Mouse (Mus musculus): ENCODE results near the gene Nbea.

Nbea gene

DNA sequence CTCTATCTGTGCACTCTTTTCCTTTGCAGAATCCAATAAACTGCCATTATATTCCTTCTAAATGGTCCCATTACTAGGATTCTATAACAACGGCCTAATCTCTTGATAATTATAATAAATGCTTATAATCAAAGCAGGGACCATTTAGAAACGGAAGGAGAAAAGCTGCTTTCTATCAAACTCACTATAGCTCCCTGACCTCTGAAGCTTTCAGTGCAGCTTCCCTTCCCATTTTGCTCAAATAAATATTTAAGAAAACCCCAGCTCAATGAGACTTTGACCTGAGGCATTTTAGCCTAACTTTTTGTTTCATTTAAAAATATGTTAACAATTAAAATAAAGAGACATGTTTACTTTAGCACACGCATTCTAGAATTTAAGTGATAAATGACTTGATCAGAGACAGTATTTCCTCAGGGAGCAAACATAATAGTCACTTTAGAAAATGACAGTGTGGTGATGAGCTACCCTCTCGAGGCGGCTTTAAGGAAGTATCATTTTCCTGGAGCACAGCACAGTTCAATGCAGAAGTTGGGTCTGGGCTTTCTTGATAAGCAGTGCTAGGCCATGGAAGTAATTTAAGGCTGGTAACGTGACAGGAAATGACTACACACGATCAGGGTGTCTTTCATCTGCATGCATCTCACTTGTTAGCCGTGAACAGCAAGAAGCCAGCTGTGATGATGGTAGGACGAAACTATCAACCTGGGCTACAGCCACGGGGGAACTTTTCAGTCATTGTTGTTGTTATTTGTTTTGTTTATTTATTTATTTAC, 354.8 kb downstream of the Nbea start:
- DNase-seq (ENCODE audit: low spot score): no peak

DNA sequence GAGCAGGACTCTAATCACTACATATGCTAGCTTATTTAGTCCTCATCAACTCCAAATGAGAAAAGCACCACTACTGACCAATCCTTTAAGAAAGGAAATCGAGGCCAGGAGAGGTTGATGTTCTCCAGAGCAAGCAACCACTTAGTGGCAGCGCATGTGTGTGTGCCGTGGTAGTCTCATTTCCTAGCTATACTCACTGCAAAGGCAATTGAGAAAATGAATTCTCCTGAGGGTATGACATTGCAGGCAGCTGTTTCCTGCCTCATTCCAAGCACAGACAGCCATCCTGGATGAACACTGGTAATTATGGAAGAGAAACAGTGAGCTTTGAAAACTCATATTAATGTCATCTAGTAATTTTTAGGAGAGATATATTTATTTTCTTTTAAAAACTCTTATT, 358.6 kb downstream of the Nbea start:
- DNase-seq (ENCODE audit: low spot score): no peak

DNA sequence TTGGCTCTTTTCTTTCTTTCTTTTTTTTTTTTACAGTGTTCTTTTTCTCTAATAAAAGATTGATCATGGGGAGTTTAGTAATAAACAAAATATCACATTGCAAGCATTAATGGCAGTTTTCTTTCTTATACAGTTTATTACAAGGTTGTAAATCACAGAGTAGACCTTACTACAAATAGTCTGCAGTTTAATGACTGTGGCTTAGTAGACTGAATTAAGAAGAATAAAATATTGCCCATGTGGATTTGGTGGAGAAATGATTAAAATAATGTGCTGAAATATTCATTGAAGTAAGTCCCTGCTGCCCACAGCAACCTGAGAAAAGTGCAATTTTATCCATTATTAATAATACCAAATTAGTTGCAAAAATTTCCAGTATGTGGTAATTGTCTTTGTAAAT, 363.9 kb downstream of the Nbea start:
- DNase-seq (ENCODE audit: low spot score): no peak

DNA sequence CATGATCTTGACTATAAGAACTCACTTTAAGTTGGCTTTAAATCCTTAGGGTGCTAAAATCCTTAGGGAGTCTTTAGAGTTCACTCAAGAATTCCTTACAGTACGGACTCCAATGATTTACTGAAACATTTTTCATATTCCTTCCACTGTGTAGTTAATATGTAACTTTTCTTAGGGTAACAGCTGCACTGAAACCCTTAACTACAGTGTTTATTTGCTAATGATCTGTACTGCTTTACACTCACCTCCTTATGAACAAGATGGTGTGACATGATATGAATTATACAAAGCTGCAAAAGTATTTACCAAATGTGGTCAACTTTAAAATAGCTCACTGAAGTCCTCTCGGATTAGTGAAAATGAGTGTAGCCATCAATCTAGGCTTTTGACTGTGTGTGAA, 365.4 kb downstream of the Nbea start:
- DNase-seq (ENCODE audit: low spot score): no peak

DNA sequence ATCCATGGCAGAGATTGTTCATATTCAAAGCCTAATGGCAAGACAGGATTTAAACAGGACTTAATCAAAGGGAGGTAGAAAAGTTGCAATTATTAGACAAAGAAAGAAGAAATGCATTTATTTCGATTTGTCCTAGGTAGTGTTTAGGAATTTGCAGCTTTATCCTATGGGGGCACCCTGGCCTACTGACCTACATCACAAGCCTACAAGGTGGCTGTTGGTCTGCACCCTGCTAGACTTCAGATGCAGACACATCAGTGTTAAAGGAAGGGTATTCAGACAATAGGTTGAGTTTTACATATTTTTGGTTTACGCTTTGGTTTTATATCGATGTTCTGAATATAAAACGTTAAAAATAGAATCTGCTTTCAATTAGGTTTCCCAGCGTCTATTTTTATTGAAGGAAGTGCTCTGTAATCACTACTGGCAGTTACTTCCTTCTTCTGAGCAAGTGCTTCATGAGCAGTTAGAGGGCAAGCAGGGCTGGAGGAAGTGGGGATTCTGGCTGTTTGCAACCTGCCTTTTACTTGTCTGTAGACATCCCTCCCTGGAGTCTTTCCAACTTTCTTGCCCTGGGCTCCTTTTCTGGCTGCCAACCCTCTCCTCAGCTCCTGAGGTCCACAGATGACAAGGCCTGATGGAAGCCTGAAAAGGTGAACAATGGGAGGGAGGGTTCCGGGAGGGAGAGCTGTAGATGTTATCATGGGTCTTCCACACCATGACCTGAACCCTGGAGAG, 366.7 kb downstream of the Nbea start:
- no peak for DNase-seq (ENCODE audit: low spot score)

DNA sequence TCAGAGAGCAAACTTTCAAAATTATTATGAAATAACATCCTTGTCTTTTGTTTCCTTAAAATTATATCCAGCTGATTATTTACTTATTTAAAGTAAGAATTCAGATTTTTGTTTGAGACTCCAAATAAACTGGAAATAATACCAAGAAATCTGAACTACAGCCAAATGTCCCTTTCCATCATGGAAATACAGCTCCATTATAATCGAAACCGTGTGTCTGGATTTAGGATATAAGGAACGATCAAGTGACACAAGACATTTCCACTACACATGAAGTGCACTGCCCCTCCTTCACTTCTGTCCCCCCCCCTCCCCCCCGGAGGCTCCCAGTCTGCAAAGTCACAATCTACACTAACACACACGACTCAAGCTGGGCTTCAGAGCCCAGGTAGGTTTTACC, 367.4 kb downstream of the Nbea start:
- no peak for DNase-seq (ENCODE audit: low spot score)

DNA sequence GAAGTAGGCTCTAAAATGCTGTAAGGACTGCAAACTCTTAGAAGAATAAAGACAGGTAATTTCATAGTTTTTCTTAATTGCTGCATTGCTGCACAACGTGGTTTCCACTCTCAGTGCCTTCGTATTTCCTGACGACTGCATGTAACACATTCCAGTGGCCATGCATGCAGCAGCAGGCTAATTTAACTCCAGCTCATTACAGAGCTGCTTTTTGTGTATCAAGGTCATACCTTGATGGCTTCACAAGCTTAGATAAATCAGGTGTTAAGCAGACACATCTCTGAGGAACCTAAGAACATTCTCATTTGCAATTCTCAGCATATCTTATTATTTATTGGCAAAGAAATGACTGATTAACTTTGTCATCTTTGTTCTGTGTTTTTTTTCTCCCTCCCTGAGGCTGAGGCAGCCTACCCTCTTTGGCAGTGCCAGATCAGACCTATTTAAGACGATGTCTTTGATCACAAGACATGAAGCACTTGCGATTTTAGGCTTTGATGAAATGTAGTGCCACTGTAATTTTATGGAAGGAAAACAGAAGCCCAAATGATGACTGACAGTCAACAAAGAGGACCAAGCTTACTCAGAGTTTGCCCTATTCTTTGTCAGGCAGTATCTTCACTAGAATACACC, 368.4 kb downstream of the Nbea start:
- no peak for DNase-seq (ENCODE audit: low spot score)

DNA sequence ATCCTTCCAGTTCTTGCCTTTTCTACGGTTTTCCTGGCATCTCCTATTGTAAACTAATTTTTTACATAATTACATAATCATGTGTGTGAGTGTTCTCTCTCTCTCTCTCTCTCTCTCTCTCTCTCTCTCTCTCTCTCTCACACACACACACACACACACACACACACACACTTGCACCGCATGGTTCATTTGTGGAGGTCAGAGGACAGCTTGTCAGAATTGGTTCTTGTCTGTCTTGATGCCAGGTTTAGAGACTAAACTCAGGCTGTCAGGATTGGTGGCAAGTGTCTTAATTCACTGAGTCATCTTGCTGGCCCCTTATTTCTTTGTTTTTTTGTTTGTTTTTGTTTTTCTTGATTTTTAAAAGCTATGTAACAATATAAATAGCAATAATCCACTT, 388.7 kb downstream of the Nbea start:
- no peak for DNase-seq (ENCODE audit: low spot score)

DNA sequence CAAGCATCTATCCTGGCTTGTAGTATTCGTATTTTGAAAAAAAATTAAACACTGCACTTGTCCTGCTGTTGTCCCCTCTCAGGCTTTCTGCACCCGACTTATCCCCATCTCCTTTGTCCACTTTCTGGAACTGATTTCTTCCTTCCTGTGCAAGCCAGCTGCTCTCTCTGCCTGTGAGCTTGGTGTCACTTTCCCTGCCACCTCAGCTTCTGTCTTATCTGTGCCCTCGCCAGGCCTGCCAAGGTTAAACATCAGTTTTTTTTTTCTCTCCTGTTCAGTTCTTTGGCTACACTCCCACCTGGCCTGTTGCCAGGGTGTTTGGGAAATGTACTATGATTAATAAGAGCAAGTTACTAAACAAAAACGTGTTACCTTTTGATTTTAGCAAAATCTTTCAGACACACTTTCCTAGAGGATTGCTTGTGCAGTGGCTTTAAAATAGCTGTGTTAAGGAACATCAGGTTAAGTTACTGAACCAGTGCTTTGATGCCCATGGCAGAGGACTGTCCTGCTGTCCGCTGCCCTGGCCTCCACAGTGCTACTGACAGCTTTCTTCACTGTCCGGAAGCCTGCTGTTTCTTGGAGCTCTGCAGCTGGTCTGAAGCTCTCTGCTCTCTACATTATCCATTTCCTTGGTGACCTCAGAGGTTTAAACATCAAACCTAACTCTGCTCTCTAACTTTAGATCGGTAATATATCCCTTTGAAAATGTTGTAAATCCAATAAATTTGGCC, 389.5 kb downstream of the Nbea start:
- DNase-seq (ENCODE audit: low spot score): no peak

DNA sequence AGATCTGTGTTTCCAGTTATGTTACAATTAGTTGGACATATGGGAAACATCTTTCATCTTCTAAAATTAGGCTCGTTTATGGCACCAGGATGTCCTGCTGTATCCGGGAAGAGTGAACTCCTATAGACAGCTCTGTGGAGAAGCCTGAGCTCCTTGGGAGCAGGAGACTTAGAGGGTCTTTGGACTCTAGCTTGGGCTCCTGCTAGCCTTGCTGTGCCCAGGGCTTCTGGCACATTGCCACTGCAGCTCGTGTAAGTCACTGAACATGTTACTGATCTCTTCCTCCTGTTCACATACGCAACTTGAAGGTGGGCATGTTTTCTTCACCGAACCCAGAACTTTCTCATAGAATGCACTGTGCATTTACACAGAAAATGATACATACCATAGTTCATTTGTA, 391.2 kb downstream of the Nbea start:
- no peak for DNase-seq (ENCODE audit: low spot score)

DNA sequence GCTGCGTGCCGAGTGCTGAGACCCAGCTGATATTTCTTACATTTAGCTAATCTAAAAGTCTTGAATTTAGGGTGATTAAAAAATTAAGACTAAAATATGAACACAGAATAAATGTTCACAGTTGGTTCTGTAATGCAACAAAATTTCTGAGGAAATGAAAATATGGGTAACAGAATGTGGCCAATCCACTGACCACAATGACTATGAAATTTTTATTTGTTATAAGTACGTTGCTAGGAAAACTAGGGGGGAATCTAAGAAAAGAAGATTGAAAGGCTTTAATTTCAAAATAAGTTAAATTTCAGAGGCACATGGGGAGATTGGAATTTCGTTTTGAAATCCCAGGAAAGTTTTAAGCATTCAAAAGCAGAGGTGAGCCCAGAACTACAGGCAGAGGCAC, 392.9 kb downstream of the Nbea start:
- DNase-seq (ENCODE audit: low spot score): no peak

DNA sequence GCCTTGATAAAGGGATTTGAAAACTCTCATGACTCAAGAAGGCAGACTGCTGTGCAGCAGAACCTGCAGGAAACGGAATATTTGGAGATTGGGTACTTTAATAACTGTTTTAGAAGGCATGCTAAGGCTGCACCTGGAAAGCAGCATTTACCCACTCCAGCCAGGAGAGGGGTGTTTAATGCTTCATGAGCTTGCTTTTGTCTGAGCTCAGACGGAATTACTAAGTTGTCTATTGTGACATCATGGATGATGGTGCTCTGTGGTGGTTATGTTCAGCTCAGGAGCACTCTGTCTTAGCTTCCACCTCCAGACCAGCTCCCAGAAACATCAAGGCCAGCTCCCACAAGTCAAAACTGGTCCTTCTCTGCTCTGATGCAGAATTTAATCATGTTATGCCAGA, 393.6 kb downstream of the Nbea start:
- no peak for DNase-seq (ENCODE audit: low spot score)

DNA sequence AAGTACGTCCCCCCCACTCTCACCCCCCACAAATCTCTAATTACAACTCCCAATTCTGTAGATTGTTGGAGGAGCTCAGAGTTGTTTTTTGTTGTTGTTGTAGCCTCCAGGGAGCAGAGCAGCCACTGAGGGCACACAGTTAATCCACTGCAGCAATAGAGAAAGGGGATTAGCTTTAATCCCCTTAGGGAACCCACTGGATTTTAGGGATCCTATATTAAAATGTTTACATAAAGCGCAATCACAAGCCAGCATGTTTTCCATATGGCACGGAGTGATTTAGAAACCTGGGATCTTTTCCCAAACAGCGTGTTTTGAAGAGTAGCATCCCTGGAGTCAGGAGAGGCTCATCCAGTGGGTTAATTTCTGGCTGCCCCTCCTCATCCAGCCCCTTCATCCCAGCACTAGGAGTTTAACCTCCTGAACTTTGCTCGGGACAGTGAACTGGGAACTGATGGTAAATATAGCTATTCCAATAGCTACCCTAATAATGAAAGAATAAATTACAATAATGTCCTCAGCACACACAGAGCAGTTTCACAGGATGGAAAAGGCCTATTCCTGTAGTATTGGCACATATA, 394.8 kb downstream of the Nbea start:
- DNase-seq (ENCODE audit: low spot score): no peak

DNA sequence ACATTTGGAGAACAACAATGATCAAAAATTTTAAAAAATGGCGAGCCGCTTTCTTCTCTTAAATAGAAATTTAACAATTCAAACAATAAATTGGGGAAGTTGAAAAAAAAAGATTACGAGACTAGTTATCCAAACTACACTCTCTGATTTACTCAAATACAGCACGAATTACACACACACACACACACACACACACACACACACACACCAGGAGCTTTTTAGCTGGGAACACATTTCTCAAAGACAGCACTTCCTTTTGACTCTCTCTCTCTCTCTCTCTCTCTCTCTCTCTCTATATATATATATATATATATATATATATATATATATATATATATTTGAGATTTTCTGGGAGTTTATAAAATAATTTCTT, 395.3 kb downstream of the Nbea start:
- DNase-seq (ENCODE audit: low spot score): no peak

DNA sequence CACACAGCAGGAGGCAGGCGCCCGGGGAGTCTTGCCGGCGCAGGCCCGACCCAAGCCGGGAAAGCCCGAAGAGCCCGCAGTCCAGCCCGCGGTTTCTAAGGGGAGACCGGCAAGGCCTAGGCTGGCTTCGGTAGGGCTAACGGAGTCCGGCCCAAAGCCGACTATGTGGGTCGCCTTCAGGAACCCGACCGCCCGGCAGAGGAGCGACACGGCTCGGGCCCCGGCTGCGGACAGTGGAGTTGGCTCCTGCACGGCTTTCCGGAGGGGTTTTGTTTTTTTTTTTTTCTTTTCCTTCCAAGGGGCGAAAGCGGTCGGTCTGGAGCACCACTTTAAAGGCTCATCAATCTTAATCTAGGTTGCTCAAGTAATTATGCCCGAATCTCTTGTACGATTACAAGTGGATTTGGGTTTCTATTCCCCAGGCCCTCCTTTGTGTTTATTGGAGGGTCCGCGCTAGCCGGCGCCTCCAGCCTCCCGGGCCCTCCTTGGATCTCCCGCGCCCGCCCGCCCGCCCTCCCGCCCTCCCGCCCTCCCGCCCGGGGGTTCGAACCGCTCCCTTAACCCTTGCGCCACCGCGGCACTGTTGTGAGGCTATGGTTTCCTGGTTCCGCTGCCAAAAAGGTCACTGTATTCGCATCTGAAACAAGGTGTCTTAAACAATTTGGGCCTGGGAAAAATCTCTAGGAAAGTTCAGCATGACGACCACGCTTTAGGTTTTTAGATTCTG, 395.9 kb downstream of the Nbea start:
- DNase-seq (ENCODE audit: low spot score): no peak

DNA sequence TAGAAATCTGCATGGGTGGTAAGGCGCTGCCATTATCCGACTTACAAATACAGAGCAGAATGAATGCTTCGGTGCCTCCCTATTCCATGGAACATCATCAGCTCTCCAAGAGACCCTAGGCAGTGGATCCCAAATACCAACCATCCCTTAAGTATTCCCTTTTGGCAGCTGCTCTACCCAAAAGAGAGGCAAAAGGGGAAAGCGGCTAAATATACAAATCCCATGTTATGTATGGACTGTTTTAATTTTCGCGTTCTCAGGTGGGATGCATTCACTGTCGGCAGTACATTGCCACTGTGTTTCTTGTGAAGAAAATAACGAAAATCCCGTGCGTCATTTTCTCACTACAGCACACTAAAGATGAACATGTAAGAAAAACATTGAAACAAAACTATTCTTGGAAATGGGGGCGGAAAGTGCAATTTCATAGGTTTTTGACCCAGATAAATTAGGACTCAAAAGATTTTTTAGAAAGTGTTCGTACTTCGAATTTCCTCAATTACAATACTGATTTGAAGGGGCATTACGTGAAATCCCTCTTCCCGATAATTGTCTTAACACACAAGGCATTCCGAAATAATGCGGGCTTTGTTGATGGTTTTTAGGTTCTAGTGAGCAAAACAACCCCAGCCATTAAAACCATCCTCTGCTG, 396.5 kb downstream of the Nbea start:
- DNase-seq (ENCODE audit: low spot score): no peak

DNA sequence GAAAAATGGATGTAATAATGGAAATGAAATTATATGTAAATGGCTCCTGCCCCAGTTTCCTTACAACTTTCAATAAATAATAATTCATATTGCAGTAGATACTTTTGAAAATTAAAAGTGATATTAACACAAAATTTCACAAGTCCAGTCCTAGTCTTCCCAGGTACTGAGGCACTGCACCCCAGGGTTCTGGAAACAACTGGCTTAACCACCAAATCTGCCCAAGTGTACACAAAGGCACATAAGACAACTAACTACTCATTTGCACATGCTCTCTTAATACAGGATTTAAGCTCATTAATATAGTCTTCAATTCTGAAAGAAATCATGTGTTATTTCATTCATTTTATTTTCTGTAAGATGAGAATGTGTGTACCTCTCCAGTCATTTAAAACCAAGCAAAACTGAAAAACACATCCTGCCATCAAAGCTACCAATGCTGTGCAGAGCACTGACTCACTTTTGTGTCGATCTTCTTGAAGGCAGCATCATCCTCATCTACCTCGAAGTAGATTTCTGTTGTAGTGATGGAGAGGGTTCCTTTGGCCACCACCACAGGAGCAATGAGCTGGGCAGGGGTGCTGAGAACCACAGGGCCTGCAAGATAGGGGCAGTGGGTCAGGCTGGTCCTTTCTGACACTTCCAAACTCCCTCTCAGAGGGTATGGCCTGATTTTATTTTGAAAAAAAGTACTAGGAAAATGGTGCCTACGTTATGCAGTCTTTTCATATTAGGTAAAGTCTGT, 397.3 kb downstream of the Nbea start:
- DNase-seq (ENCODE audit: low spot score): no peak

DNA sequence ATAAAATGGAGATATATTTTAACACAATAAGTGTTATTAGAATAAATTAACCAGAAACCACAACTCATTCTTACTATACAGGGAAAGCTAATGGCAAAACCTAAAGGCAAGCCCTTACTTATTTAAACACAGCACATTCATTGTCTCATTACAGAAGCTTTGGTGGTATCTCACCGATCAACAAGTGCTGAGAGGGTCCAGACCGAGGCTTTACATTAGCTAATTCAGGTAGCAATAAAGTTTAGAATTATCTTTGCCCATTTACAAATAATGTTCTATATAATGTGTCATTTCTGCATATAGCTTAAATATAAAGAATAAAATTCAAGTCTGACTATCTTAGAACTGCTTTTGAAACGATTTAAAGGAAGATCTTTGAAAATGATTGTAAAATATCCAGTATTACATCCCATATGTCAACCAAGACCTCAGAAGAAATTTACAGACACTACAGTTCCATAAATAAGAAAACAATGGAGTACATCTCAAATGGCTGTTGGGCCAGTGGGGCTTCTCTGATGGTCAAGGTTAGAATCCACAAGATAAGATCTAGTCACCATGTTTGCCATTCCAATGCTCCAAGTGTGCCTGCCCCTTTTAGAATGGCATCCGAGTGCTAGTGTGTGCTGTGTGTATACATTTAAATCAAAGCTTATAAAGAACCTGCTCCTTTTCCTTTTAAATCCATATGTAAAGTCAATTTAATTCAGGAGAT, 398.1 kb downstream of the Nbea start:
- DNase-seq (ENCODE audit: low spot score): no peak

DNA sequence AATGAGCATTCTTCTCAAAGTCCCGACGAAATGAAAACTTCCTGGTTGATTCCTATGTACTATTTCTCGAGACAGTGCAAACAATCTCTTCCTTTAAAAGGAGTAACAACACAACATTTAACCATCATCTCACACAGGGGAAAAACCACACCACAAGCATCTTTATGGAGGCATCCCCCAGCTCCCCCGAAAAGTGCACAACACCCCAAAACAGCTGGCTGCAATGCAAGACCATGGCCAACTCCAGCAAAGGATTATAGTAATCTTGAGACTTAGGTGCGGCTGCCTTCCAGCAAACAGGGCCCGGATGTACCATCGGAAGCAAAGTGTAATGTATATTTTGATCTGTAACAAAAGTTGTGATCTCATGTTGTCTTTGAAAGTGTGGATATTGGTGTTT, 399.4 kb downstream of the Nbea start:
- no peak for DNase-seq (ENCODE audit: low spot score)

All from layer of hippocampus, adult 9-10 months (tissue).